Mouse (Mus musculus): ENCODE results near the gene Ppt2. TPM values are rescaled to one million over a fixed set of nuclear protein-coding genes. Genes with fewer than 3 reads are reported as not detected.

Gene Ppt2
- total RNA-seq, 2 experiments from 2014 or later: 53.2 to 53.7 TPM

- intact Hi-C loops (cut with DNase I): loop anchor here (5.0 kb wide), 2 partner anchors 44 to 59 kb away; no protein-coding TSS in a partner anchor
- no peak for DNase-seq (ENCODE audit: low spot score)
These were observed 12.4 kb downstream of the Ppt2 start, which contains the start of gene Egfl8 for GRCm38 (mm10) chr17:34615871-34616270. Gene Egfl8 (minus strand): TSS chr17:34615971.

GRCm38 (mm10) chr17:34613830-34614229 is 14.5 kb downstream of the Ppt2 start:
- DNase-seq (ENCODE audit: low spot score): no peak
- intact Hi-C loops (cut with DNase I): no loop called here

- intact Hi-C loops (cut with DNase I): no loop called here
- no peak for DNase-seq (ENCODE audit: low spot score)
These were observed 15.2 kb downstream of the Ppt2 start for GRCm38 (mm10) chr17:34613054-34613645.

GRCm38 (mm10) chr17:34611050-34611449 is 17.3 kb downstream of the Ppt2 start:
- intact Hi-C loops (cut with DNase I): no loop called here
- no peak for DNase-seq (ENCODE audit: low spot score)

- intact Hi-C loops (cut with DNase I): no loop called here
- DNase-seq (ENCODE audit: low spot score): no peak
These were observed 20.3 kb downstream of the Ppt2 start for GRCm38 (mm10) chr17:34607997-34608396.

- no peak for DNase-seq (ENCODE audit: low spot score)
- intact Hi-C loops (cut with DNase I): no loop called here
These were observed 21.9 kb downstream of the Ppt2 start for GRCm38 (mm10) chr17:34606186-34607039.

GRCm38 (mm10) chr17:34605609-34606008 is 22.7 kb downstream of the Ppt2 start:
- peak; percentile 94 for DNase-seq (ENCODE audit: low spot score)
- intact Hi-C loops (cut with DNase I): no loop called here

- DNase-seq (ENCODE audit: low spot score): no peak
- intact Hi-C loops (cut with DNase I): no loop called here
These were observed 23.6 kb downstream of the Ppt2 start for GRCm38 (mm10) chr17:34604511-34605237.

- intact Hi-C loops (cut with DNase I): no loop called here
- DNase-seq (ENCODE audit: low spot score): peak; percentile 98
These were observed 24.2 kb downstream of the Ppt2 start, which contains the start of gene Agpat1 for GRCm38 (mm10) chr17:34604061-34604508. Gene Agpat1 (plus strand): TSS chr17:34604262.

GRCm38 (mm10) chr17:34603375-34604060 is 24.8 kb downstream of the Ppt2 start, which contains the start of gene Rnf5:
Gene Rnf5 (minus strand): TSS chr17:34603690.
- intact Hi-C loops (cut with DNase I): no loop called here
- DNase-seq (ENCODE audit: low spot score): peak; percentile 97

- intact Hi-C loops (cut with DNase I): no loop called here
- no peak for DNase-seq (ENCODE audit: low spot score)
These were observed 26.5 kb downstream of the Ppt2 start for GRCm38 (mm10) chr17:34601796-34602195.

GRCm38 (mm10) chr17:34599891-34600290 is 28.4 kb downstream of the Ppt2 start:
- DNase-seq (ENCODE audit: low spot score): no peak
- intact Hi-C loops (cut with DNase I): no loop called here

GRCm38 (mm10) chr17:34597566-34598095 is 30.7 kb downstream of the Ppt2 start, which contains the start of gene Ager:
Gene Ager (plus strand): TSS chr17:34597862.
- DNase-seq (ENCODE audit: low spot score): no peak
- intact Hi-C loops (cut with DNase I): no loop called here

- intact Hi-C loops (cut with DNase I): no loop called here
- DNase-seq (ENCODE audit: low spot score): no peak
These were observed 32.2 kb downstream of the Ppt2 start for GRCm38 (mm10) chr17:34596098-34596497.

- intact Hi-C loops (cut with DNase I): no loop called here
- DNase-seq (ENCODE audit: low spot score): no peak
These were observed 34.4 kb downstream of the Ppt2 start for GRCm38 (mm10) chr17:34593752-34594525.

GRCm38 (mm10) chr17:34592581-34593549 is 35.4 kb downstream of the Ppt2 start:
- no peak for DNase-seq (ENCODE audit: low spot score)
- intact Hi-C loops (cut with DNase I): no loop called here

- peak; percentile 67 for DNase-seq (ENCODE audit: low spot score)
- intact Hi-C loops (cut with DNase I): no loop called here
These were observed 36.3 kb downstream of the Ppt2 start for GRCm38 (mm10) chr17:34591994-34592375.

Measured in heart, postnatal 25 days (tissue).